ENCODE assay signal across 16 mouse cellular contexts in the genomic region with DNA sequence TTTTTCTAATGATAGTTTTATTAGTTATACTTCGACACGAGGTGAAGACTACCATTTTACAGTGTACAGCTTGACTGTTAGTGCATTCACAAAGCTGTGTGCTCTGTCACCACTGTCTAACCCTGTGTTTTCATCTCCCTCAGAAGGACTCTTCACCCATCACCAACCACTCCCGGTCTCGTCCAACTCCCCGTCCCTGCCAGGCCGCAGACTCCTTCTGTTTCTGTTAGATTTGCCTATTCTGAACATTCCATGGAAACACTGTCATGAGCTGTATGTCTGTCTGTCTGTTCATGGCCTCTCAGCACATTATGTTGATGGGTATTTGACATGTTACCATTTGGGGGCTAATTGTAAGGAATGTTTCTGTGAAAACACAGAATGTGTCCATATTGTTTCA.
"Had no signal": no experiment of that assay in that cellular context is flagged by ENCODE, and none has a peak within 500 bp of the region (broad histone marks: within the 10 kb centered on the region; RNA-seq: fewer than 3 reads in every experiment).

No protein-coding gene starts in this region.

- H3K36me3 ChIP-seq: neural tube, embryonic 15.5 days; stomach, embryonic 15.5 days had no signal

- H3K4me1 ChIP-seq: neural tube, embryonic 13.5 days; stomach, embryonic 15.5 days had no signal

- H3K27me3 ChIP-seq: neural tube, embryonic 13.5 days; neural tube, embryonic 15.5 days; stomach, embryonic 15.5 days had no signal

- H3K4me3 ChIP-seq: neural tube, embryonic 13.5 days; neural tube, embryonic 15.5 days; stomach, embryonic 15.5 days had no signal

- H3K4me2 ChIP-seq: neural tube, embryonic 13.5 days; neural tube, embryonic 15.5 days; stomach, embryonic 15.5 days had no signal

- DNase-seq: retina, postnatal 1 day; right cerebral cortex, adult 18-20 months; right cerebral cortex, postnatal 14 days; right cerebral cortex, postnatal 25 days; right cerebral cortex, postnatal 4 days; spleen, adult 18-20 months; thymus, adult 18-20 months; thymus, adult 2 months; thymus, postnatal 14 days; thymus, postnatal 25 days; thymus, postnatal 36 days; thymus, postnatal 4 days had no signal

- H3K27ac ChIP-seq: neural tube, embryonic 13.5 days; neural tube, embryonic 15.5 days; stomach, embryonic 15.5 days; stomach, postnatal 0 days had no signal

- H3K9me3 ChIP-seq: neural tube, embryonic 13.5 days; neural tube, embryonic 15.5 days; stomach, embryonic 15.5 days had no signal

- H3K9ac ChIP-seq: neural tube, embryonic 13.5 days; neural tube, embryonic 15.5 days; stomach, embryonic 15.5 days had no signal
